Mouse (Mus musculus): ENCODE results near the gene Adamts16.
A peak's percentile ranks its signal among the peaks of the same experiment; 100 is the strongest.

The Adamts16 gene

DNA sequence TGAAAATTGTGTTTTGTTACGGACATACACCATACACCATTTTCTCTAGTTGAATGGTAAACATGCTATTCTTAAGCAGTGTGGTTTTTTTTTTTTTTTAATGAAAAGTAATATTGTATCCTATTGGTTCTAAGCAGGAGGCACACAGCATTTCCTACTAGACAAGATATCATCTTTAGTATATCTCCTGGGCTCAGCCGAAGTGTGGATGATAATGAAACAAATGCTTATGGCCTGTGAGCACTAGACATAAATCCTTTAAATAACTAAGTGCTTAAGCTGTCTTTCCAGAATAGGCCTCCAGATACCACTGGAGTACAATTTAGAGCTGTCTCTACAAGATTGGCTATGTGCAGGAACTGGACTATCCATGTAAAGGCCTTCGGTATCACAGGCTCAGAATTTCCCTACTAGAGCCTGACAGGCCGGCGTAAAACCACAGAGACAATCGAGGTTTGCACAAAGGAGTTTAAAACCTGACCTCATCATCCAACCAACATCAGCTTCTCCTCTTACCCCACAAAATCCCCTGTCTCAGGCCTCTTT is 8.9 kb downstream of the Adamts16 start:
- no peak for DNase-seq (ENCODE audit: low spot score in 2 of 2)

DNA sequence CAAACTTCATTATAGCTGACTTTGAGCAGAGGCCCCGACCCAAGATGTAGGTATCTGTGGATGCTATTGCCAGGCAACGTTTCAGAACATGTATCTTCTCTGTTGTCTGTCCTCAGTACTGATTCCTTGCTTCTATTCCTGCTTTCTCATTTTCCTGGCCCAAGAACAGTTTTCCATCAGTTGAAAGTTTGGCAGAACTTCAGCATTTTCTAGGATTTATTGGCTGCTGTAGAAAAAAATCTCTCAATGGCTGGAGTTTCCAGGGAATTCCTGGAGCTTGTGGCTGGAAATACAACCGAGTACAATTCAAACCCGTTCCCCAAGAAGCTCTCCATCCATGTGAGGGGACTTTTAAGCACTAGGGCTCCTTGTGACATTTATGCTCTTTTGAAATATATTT is 10.6 kb downstream of the Adamts16 start:
- DNase-seq (ENCODE audit: low spot score in 2 of 2): no peak

DNA sequence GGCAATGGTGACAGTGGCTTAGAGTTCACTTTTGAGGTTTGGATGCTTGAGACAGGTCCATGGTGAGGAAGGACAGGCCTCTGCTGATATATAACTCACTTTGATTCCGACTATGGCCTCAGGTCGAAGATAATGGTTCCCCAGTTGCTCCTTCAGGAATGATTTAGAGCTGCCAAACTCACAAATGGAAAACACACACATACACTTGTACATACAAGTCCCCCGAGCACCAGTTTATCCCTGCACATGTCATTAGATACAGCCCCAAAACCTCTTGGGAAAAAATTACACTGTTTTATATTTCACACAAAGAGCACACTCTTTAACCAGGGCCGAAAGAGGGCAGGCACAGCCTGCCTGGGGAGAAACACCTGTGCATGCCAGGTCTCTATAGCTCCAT is 14.1 kb downstream of the Adamts16 start:
- no peak for DNase-seq (ENCODE audit: low spot score in 2 of 2)

DNA sequence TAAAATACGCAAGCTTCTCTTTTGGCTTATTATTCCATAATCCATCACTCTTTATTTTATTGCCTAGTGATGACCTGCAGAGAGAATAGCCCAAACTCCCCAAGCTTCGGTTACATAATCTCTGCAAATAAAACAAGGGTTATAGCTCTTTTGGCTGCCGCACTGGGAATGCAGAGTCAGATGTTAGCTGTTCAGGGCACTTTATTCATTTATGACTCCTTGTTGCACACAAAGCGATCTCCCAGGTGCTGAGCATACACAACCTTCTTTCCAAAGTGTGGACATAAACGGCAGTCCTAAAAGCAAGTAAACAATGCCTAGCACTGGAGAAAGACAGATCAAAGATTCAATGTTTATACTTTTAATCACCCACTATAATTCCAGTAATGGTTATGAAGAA is 16.3 kb downstream of the Adamts16 start:
- DNase-seq (ENCODE audit: low spot score in 2 of 2): no peak

DNA sequence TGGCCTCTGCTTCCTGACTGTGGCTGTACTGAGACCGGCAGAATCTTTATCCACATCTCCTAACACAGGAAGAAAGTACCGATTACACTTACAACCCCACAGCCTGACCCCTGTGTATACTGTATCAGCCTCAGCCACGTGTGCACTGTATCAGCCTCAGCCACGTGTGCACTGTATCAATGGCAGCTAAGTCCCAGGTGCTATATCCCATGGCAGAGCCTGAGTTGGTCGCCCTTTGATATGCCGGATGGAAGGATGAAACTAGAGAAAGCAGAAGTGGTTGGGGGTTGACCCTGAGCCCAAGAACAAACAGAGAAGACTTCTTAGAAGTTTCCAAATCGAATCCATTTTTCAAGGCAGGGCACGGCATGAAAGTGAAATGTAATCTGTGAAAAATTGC is 17.9 kb downstream of the Adamts16 start:
- no peak for DNase-seq (ENCODE audit: low spot score in 2 of 2)

DNA sequence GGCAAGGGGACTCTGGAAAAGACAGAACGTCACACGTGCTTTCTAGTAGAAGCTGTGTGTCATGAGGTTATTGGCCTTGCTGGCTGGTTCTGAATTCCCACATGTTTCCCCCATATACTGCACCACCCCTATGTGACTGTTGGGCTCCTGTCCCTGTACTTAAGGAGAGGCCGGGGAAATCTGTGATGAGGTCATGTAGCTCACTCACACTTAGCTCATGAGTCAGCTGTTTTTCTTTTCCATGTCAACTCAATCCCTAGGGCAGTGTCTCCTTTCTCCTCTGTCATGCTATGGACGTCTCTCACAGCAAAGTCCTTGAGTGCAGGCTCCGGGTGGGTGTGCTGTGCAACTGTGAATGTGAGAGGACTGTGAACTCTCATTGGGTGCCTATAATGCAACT is 22.6 kb downstream of the Adamts16 start:
- DNase-seq (ENCODE audit: low spot score in 2 of 2): no peak

DNA sequence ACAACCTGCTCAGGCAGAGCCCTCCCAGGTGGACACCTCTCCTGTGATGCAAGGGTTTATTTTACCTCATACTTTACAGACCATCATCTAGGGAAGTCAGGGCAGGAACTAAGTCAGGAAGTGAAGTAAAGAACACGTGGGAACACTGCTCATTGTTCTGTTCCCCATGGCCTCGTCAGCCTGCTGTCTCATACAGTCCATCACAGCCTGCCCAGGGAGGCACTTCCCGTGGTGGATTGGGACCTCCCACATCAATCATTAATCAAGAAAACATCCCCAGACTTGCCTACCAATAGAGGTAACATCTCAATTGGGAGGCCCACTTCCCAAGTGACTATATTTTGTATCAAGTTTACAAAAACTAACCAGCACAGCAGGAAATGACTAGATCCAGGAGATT is 27.2 kb downstream of the Adamts16 start:
- no peak for DNase-seq (ENCODE audit: low spot score in 2 of 2)

DNA sequence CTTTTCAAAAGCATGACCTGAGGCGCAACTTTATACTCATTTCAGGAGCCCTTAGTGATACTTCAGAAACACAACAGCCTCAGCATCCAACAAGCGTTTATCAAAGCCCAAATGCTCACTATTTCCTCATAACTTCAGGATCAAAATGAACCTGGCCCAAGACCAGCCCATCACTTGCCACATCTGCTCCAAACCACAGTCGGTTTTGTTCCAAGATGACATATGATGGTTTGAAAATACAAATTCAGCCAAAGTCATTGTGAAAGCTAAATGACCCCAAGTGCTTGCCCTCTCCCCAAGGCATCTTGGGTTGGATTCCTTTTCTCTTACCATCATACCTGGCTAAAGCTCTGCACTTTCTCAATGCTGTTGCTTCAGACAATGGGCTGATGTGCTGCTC is 36.1 kb downstream of the Adamts16 start:
- no peak for DNase-seq (ENCODE audit: low spot score in 2 of 2)

DNA sequence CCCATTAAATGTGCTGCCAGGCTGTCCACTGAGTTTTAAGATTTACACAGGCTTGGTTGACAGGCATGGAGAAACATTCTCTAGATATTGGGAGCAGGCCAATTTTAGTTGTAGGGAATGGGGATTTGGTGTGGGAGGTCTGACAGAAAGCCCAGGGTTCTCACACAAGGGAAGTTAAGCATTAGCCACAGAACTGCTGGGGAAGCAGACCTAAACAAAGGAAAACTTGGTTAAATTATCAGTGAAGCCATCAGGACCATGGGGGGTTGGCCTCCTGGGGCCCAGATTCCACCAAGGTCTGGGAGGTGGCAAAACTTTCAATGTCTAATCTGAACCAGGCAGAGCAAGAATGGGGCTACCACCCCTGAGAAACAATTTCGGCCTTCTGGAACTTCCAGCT is 38.8 kb downstream of the Adamts16 start:
- no peak for DNase-seq (ENCODE audit: low spot score in 2 of 2)

DNA sequence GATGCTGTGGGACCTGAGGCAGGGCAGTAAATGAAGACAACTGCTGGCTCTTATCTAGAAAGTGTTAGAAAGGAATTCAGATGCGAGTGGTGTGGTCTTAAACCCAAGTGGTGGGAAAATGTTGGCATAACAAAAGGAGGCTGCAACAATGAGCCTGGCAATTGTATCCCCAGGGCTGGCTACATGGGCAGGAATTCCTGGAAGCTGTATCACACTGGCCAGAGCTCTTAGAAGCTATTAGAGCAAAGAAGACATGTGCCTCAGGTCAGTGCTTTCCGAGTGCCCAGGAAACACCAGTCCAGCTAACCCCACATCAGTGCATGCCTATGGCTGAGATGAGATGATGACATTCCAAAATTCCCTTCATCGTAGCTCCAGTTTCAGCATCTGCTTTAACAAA is 42.3 kb downstream of the Adamts16 start:
- DNase-seq (ENCODE audit: low spot score in 2 of 2): no peak

DNA sequence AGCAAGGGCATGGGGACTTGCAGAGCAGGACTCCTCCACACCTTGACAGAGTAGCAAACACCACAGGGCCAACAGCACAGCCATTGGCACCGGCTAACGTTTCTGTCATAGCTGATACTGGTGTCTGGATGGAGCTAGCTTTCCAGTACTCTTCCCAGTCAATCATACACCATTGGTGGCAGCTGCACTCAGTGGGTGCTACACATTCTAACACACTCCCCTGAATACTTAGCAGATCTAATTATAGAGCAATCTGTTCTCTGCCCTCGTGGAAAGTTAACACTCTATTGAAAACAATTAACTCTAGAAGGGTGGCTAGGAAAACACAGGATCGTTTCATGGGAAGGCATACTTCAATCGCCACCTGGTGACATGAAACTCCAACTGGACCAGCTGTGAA is 43.2 kb downstream of the Adamts16 start:
- DNase-seq (ENCODE audit: low spot score in 2 of 2): peak; percentile 10 to 42

DNA sequence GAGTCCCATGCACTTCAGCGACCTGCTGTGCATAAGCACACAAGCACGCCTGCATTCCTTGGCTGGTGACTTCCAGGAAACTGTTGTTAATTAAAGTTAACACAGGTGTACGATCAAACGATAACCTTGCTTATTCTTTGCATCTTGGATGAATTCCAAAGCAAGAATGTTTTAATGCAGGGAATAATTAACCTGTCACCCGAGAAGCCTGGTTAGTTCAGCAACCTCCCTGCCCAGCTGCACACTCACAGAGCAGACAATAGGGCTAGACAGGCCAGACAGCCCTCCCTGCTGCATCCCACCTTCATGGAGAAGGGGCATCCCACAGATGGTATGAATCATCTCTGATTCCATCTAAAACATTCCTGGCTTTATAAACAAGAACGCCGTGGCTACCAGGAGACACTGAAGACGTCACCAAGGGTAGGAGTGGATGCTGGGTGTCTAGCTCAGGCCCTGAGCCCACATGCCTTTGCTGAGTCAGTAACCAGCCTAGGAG is 47.5 kb downstream of the Adamts16 start:
- DNase-seq (ENCODE audit: low spot score in 2 of 2): peak; percentile 20 to 51

DNA sequence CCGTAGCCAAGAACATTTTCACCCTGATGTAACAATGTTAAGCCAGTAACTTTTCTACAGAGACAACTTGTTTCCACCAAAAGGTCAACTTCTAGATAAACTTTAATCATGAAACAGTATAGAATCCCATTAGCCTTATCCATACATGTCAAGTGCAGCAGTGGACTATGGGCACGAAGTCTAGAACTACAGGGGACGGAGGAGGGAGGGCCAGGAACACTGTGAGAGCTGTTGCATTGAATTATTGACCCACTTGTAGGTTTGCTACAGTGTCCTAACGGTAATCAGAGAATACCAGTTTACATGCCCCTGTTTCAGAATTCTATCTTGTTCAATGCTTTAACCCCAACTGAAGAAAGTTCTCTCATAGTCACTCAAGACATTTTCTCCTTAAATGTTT is 48.0 kb downstream of the Adamts16 start:
- DNase-seq (ENCODE audit: low spot score in 2 of 2): no peak

DNA sequence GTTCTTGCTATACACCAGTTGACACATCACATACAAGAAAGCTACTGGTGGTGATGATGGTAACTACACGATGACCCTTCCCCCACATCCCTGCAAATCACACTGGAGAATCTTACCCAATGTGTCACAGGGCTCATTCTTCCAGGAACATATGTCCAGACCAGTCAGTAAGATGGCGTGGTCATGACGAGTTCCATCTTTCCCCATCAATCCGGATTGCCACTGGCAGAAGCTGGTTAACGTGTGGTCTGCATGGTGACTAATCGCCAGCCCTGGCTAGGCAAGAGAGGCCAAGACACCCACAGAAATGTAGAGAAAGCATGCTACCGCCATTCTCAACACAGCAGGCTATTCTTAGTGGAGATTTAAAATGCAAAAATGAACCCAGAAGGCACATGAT is 48.7 kb downstream of the Adamts16 start:
- DNase-seq (ENCODE audit: low spot score in 2 of 2): no peak

DNA sequence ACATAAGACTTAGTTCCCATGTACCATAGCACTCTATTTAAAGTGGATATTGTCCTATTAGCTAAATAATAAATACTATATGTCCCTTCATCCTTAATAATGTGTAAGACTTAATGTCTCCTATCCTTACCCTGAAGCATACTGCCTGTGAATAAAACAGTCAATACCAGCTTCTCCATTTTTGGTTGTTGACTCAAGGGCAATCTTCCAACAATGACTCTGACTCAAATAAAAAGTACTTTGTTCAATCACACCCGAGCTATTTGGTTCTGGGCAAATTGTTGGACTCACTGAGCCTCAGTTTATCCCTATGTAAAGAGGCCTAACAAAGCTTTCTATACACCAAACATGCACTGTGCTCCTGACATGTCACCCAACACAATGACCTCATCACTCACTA is 51.8 kb downstream of the Adamts16 start:
- no peak for DNase-seq (ENCODE audit: low spot score in 2 of 2)

DNA sequence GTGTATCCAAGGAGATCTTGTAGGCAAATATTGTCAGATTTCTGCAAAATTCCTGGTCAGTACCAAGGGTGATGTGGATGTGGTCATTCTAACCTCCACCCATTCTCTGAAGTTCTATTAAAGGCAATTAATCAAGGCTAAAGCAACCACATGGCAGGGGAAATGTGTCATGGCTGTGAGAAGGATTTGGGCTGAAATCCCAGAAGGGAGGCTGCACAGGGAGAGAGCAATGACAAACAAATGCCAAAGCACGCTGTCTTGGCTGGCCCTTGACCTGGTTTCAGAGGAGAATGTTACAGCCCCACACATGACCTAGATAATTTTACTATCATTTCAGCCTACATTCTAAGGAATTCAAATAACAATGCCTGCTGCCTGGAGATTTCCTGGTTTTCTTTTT is 52.6 kb downstream of the Adamts16 start:
- no peak for DNase-seq (ENCODE audit: low spot score in 2 of 2)

DNA sequence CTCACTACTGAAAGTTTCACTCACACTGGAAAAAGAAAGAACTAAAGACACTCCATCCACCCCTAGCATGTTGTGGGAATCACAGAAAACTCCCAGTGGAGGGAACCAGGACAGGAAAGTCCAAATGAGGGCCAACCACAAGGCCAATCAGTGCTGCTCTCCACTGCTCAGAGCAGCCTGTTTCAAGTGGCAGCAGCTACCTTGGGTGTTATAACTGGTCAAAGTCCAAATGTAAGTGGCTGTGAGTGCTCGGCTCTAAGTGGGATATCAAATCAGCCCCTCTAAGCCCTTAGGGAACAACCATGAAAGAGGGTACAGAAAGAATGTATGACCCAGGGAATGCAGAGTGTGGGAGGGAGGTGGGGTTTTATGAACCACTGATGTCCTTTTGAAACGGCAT is 56.5 kb downstream of the Adamts16 start:
- no peak for DNase-seq (ENCODE audit: low spot score in 2 of 2)

DNA sequence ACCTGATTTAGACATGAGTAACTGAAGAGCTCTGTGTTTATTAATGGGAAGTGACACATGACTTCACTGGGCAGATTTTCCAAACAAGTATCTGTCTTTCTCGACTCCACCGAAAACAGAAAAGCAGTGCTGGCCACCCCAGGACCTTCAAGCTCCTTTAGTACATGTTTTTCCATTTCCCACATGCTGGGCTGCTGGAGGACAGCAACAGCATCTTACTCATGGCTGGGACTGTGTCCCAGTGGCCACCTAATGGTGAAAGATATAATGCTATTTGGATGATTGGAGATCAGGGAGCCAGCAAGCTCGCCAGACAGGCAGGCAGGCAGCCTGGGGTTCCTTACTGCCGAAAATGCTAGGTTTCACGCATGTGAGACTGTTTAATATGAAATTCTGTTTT is 57.5 kb downstream of the Adamts16 start:
- no peak for DNase-seq (ENCODE audit: low spot score in 2 of 2)

DNA sequence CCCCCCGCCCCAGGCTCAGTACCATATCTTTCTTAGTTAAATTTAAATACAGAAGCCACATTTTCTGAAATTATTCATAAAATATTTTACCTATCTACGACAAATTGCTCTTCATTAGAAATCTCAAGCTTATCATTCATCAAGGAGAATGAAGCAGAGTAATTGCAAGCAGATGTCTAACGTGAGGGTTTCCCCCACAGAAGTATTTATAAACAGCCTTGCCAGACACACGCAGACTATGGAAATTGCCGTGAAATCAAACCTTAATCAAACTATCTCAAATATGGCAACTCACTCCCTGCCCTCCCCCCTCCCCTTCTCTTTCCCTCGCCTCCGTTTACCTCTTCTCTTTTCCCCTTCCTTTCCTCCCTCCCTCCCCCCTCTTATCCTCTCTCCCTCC is 61.8 kb downstream of the Adamts16 start:
- no peak for DNase-seq (ENCODE audit: low spot score in 2 of 2)

DNA sequence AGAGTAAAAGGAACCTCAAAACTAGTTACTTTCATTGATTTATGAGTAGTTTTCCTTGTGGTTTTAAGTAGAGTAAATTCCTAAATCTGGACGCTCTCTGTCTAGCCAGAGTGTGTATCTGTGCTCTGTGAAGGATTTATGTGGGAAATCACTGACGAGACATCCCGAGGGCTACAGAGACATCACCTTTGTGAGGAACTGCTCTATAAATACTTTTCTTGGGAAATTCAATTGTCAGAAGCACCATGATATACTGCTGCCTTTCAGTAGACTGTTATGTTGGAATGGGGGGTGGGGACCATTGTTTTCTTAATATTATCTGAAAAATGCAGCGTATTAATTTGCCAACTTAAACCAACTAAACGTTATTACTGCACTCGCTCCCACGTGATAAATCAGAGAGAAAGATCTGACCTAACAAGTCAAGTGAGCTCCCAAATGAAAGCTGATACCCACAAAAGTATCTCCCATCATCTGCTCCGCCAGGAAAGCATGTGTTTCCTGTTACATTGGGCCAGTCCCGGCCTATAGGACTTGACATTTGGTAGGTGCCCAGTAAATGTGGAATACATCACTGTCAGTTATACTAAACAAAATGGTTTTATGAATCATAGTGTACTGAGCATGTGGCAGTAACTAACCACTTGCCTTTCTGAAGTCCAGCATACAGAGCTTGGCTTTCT is 62.6 kb downstream of the Adamts16 start:
- DNase-seq (ENCODE audit: low spot score in 2 of 2): no peak

DNA sequence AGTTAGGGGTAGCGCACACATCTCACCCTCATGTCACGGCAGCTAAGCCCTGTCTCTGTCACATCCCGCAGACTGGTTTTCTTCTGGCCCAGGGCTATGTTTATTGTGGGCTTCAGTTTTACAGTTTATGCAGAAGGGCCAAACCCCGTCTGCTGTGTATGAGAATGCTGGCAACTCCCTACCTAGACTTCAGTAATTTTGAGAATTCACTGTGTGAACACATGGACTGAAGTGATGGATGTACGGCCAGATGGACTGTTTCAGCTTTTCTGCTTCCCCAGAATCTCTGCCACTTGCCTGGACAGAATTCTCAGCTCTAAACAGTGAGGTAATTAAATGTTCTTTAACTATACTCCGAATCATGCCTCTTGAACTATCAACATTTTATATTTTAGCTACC is 70.5 kb downstream of the Adamts16 start:
- no peak for DNase-seq (ENCODE audit: low spot score in 2 of 2)

DNA sequence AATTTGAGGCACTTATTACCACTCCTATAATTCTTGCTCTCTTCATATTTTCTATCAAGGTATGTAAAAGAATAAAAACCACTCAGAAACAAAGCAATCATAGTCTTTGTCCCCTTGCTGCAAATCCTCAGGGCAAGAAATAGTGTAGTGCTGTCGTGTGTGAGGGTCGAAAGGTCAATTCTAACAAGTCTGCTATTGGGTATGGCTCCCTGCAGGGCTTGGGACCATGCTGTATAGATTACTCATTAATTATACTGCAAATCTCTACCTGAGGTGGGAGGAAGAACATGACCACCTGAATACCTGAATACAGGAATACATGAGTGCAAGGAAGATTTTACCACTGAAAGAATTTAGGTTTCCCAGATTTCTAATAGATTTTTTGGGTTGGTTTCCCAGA is 72.5 kb downstream of the Adamts16 start:
- no peak for DNase-seq (ENCODE audit: low spot score in 2 of 2)

DNA sequence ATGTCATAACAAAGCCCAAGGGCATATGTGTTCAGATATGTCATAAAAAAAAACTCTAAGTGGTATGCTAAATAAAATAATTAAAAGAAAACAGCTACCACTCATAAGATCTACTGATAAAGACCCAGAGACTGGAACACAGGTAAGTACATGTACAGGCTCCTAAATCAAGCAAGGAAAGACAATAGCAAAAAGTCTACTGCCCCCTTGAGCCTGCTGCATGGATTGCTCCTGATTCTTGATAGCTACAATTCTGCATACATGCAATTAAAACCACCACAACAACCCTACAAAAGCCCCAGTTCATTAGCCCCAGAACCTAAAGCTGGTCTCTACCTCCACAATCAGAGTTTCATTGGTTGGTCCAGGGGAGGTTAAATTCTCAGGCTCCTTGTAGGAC is 74.1 kb downstream of the Adamts16 start:
- DNase-seq (ENCODE audit: low spot score in 2 of 2): peak in 1 of 2 experiments; percentile 20

DNA sequence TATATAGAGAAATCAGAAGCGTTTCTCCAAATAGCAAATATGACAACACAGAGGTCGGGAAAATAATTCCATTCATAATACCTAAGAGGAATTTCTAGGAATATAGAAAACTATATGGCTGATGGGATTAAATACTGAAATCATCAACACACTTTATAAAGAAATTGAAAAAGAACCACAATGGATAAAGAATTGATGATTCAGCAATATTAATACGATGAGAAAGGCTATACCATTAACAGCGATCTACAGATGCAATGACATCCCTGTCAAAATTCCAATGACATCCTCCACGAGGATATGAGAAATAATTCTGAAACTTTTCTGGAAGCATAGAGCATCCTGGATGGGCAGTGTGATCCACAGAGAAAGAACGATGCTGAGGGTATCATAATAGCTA is 76.9 kb downstream of the Adamts16 start:
- no peak for DNase-seq (ENCODE audit: low spot score in 2 of 2)
